Mouse (Mus musculus): Measurements from ENCODE around the gene Zfp579.
A peak's percentile ranks its signal among the peaks of the same experiment; 100 is the strongest.

The Zfp579 gene

DNA sequence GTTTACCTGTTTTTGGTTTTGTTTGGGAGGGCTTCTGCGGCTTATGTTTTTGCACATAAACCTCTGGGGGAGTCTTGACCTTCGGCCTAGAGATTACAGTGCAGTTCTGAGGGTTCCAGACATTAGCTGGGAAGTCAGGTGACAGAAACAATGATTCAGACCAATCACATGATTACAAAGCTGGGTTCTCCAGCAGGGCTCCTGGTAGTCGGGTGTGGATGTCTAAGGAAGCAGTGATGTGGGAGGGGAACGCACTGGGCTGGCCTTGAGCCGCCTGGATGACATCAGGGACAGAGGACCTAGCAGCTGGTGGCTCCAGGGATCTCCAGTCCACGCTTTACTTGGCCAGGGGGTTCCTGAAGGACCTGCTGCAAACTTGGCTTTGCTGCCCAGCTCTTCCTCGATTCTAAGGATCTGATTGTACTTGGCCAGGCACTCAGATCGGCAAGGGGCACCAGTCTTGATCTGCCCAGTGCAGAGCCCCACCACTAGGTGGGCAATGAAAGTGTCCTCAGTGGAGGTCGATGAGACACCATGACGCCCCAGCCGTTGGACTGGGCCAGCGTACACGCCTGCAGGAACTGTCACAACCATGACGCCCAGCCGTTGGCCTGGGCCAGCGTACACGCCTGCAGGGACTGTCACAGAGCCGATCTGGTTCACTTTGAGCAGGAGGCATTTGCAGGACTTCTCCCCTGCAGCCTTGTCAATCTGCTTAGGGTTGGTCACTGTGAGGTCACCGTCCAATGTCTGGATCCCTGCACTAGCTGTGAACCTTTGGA is 45.2 kb downstream of the Zfp579 start:
- no peak for DNase-seq

GRCm38 (mm10) chr7:4948386-4948785 is 47.6 kb downstream of the Zfp579 start:
- no peak for DNase-seq

GRCm38 (mm10) chr7:4947855-4948254 is 48.1 kb downstream of the Zfp579 start:
- DNase-seq = no peak

DNA sequence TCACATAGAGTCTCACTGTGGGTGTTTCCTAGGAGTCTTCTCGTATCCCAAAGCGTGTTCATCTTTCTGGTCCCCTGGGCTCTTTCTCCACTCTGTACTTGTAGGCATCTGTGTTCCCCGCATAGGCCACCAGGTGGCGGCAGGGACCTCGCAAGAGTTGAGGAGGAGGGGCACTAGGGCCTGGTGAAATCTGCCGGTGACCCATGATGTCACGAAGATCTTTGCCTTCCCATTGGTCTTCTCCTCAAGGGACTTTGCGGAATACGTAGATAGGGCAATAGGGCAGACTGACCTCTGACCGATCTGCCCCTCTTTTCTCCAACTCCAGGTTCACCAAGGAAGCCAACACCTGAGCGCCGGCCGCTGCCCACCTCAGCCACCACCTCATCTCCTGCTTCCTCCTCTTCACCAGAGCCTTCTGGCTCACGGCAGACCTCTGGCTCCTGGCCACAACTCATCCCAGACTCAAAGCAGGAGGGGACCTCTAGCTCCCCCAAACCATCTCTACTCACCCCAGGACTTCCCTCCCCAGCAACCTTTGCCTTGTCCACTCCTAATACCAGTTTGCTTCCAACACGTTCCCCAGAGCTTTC is 52.6 kb downstream of the Zfp579 start:
- peak; percentile 89 for DNase-seq

GRCm38 (mm10) chr7:4942673-4943072 is 53.3 kb downstream of the Zfp579 start:
- DNase-seq = no peak

DNA sequence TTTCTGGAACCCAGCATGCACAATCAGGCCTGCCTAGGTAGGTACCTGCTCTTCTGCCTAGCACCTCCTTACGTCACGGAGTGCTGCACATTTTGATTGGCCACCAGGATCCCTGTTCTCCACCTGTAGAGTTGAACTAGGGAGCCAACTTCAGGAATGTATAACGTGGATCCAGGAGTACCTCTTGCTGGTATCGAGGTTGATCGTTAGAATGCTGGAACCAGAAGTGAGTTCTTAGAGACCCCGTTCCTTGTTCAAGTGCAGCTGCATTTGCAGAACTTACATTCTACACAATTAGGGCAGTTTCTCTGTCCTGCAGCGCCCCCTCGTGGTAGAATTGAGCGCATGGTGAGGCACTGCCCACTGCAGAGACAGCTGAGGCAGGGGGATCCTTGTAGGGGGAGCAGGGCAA is 55.9 kb downstream of the Zfp579 start:
- peak; percentile 68 for DNase-seq

DNA sequence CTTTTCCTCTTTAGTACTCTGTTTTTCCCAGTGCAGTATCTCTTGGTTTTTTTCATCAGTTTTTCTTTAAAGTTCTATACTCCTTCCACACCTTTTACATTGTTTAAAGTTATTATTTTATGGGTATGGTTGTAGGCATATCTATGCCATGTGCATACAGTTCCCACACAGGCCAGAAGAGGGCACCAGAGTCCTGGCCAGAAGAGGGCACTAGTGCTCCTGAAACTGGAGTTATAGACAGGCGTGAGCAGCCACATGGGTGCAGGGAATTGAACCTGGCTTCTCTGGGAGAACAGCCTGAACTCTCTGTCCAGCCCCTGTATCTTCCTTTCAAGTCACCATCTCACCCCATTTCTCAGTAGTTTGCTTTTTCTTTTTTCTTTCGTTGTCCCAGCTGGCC is 57.5 kb downstream of the Zfp579 start:
- no peak for DNase-seq

- no peak for DNase-seq
Observed at GRCm38 (mm10) chr7:4937392-4937791, 58.6 kb downstream of the Zfp579 start.

DNA sequence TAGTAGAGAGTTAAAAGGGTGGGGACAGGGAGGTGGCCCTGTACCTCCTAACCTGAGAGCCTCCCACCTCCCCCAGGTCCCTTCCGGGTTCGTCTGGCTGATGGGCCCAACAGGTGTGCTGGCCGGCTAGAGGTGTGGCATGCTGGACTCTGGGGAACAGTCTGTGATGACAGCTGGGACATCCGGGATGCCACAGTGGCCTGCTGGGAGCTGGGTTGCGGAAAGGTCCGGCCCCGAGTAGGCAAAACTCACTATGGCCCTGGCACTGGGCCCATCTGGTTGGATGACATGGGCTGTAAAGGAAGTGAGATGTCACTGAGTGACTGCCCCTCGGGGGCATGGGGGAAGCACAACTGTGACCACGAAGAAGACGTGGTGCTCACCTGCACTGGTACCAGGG is 59.1 kb downstream of the Zfp579 start:
- no peak for DNase-seq

GRCm38 (mm10) chr7:4934160-4934914 is 61.6 kb downstream of the Zfp579 start:
- DNase-seq = no peak
